Mouse (Mus musculus): ENCODE results near the gene Kansl1l. TPM values are rescaled to one million over a fixed set of nuclear protein-coding genes. Genes with fewer than 3 reads are reported as not detected.
A peak's percentile ranks its signal among the peaks of the same experiment; 100 is the strongest.
"Not testable (repeated sequence)": the region's sequence is repeated elsewhere in the genome, so short reads cannot be mapped to it uniquely, and the experiment has no call there.

Kansl1l gene
- polyA plus RNA-seq, 1 experiment: 5.0 TPM

DNA sequence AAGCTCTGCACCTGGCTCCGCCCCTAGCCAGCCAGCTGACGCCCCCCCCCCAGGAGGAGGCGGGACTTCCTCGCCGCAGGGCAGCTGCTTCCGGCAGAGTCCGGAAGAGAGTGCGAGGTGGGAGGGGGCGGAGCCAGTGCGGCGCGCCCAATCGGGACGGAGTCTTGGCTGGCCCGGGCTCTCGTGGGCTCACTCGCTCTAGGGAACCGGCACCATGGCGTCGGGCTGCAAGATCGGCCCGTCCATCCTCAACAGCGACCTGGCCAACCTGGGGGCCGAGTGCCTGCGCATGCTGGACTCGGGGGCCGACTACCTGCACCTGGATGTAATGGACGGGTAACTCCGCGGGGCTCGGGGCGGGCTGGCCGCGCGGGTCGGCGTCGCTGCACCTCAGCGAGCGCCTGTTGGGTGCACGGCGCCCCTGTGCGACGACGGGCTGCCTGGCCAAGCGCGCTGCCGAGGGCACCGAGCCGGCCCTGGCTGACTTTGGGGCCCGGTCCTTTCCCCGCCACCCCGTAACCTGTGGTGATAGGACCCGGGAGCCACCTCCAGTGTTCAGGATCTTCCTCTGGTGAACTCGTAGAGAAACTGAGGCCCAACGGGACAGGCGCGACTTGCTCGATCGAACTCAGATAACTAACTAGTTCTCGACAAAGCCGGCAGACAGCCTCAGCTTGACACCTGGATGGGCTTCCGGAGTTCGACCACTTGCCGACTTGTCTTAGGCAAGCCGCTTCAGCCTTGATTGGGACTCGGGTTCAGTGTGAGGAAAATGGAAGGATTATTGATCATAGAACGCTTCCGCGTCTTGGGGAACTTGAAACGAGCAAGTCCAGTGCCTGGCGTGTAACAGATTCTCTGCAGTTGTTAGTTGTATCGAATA is 116.4 kb downstream of the Kansl1l start, which contains the start of gene Rpe:
Gene Rpe (plus strand): TSS at position 139 of the 883 bp plus-strand sequence.
- TF ChIP-seq POLR2A (IDR thresholded peaks at IDR 0.05; ENCODE audit: borderline replicate concordance, control insufficient read depth, low read depth, low read length) (peak; percentile 91), CTCF (IDR thresholded peaks at IDR 0.05; ENCODE audit: control insufficient read depth, insufficient read depth, low read length) (no peak)
- peak within 1 kb of the TSS; percentile 93 for H3K27ac ChIP-seq (ENCODE audit: control insufficient read depth, insufficient read depth, low read depth, low read length, poor library complexity)
- no peaks in the 10 kb centered on the region; the same call in 1 of the 2 replicates for H3K4me1 ChIP-seq (ENCODE audit: control insufficient read depth, insufficient read depth, low read length)
- under 1% methylated on average over 73 of the region's 73 CpGs for WGBS
- peak within 1 kb of the TSS; percentile 98 for H3K4me3 ChIP-seq (replicated peaks; ENCODE audit: control insufficient read depth, low read depth, low read length)

DNA sequence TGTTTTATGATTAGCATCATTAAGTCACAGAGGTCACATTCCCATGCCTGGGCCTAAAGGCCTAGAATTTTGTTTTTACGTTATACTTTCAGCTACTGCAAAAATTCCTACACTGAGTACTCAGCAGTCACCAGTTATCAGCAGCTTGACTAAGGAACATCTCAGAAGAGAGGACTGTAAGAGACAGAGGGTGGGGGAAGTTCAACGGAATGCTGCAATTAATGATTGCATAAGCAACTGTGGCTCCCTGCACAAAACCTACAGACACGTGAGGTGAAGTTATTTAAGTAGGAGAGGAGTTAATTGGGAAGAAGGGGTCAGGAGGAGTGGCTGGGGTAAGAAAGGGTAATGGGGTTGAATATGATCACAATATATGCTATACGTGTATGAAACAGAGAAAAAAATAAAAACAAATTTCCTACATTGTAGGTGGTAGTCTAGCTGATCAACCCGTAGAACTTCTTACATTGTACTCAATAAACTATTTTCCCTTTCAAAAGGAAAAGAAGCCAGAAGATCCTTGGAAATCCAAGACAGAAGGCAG is 117.1 kb downstream of the Kansl1l start:
- Histone ChIP-seq H3K4me3 (replicated peaks; ENCODE audit: control insufficient read depth, low read depth, low read length) (peak overlapping the region; percentile 29), H3K27ac (ENCODE audit: control insufficient read depth, insufficient read depth, low read depth, low read length, poor library complexity) (no peak overlapping the region), H3K4me1 (ENCODE audit: control insufficient read depth, insufficient read depth, low read length) (no peaks in the 10 kb centered on the region; the same call in 1 of the 2 replicates)
- TF ChIP-seq CTCF (IDR thresholded peaks at IDR 0.05; ENCODE audit: control insufficient read depth, insufficient read depth, low read length) (no peak), POLR2A (IDR thresholded peaks at IDR 0.05; ENCODE audit: borderline replicate concordance, control insufficient read depth, low read depth, low read length) (no peak)
- WGBS: 37% methylated on average over 5 of the region's 5 CpGs

DNA sequence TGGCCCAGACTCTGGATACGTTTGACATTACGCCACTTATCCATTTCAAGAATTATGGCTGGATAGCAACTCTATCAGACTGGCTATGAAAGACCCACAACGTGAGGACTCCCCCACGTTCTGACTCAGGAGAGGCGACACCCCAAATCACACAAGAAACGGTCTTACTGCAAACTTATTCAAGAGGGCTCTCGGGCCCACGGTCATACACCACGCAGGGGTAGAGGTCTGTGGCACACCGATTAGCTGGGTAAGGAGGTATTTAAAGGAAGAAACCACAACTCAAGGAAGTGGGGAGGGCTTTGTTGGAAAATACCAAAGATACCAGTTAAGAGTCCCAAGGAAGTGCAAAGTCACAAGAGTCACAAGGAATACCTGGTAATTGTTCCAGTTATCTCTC is 117.7 kb downstream of the Kansl1l start:
- WGBS: 69% methylated on average over 10 of the region's 10 CpGs
- not testable (repeated sequence) for H3K27ac ChIP-seq (ENCODE audit: control insufficient read depth, insufficient read depth, low read depth, low read length, poor library complexity)

DNA sequence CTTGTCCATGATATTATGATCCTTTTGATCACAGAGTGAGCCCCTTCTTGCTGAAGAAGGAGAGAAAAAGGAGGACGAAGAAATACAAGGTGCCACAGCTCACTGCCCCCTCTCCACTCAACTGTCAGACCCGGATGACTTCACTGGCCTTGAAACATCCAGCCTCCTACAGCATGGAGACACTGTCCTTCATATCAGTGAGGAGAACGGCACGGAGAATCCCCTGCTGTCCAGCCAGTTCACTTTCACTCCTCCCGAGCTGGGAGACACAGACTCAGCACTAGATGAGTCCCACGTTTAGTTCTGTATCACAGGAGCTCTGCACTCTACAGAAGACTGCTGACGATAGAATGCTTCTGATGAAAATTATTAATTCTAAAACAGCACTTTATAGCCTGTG is 122.1 kb downstream of the Kansl1l start:
- TF ChIP-seq POLR2A (IDR thresholded peaks at IDR 0.05; ENCODE audit: borderline replicate concordance, control insufficient read depth, low read depth, low read length): no peak
- TF ChIP-seq CTCF (IDR thresholded peaks at IDR 0.05; ENCODE audit: control insufficient read depth, insufficient read depth, low read length): no peak
- Histone ChIP-seq H3K27ac (ENCODE audit: control insufficient read depth, insufficient read depth, low read depth, low read length, poor library complexity) (no peak overlapping the region), H3K4me1 (ENCODE audit: control insufficient read depth, insufficient read depth, low read length) (no peaks in the 10 kb centered on the region; the same call in 1 of the 2 replicates), H3K4me3 (replicated peaks; ENCODE audit: control insufficient read depth, low read depth, low read length) (no peak overlapping the region)
- 79% methylated on average over 7 of the region's 7 CpGs for WGBS

More for the DNA sequence above, 117.7 kb downstream of the Kansl1l start:
- not testable (repeated sequence) for H3K4me1 ChIP-seq (ENCODE audit: control insufficient read depth, insufficient read depth, low read length); H3K4me3 ChIP-seq (replicated peaks; ENCODE audit: control insufficient read depth, low read depth, low read length)

- no peak overlapping the region for H3K27ac ChIP-seq (ENCODE audit: control insufficient read depth, insufficient read depth, low read depth, low read length, poor library complexity)
- 9% methylated on average over 5 of the region's 5 CpGs for WGBS
- H3K4me3 ChIP-seq (replicated peaks; ENCODE audit: control insufficient read depth, low read depth, low read length): no peak overlapping the region
- H3K4me1 ChIP-seq (ENCODE audit: control insufficient read depth, insufficient read depth, low read length): no peaks in the 10 kb centered on the region; the same call in 1 of the 2 replicates
- no peak for TF ChIP-seq POLR2A (IDR thresholded peaks at IDR 0.05; ENCODE audit: borderline replicate concordance, control insufficient read depth, low read depth, low read length)
Observed at GRCm38 (mm10) chr1:66694266-66694665, 123.1 kb downstream of the Kansl1l start.

GRCm38 (mm10) chr1:66692780-66693392 is 124.5 kb downstream of the Kansl1l start:
- H3K4me3 ChIP-seq (replicated peaks; ENCODE audit: control insufficient read depth, low read depth, low read length): no peak overlapping the region
- H3K27ac ChIP-seq (ENCODE audit: control insufficient read depth, insufficient read depth, low read depth, low read length, poor library complexity): no peak overlapping the region
- H3K4me1 ChIP-seq (ENCODE audit: control insufficient read depth, insufficient read depth, low read length): no peaks in the 10 kb centered on the region; the same call in 1 of the 2 replicates
- no peak for TF ChIP-seq CTCF (IDR thresholded peaks at IDR 0.05; ENCODE audit: control insufficient read depth, insufficient read depth, low read length)
- TF ChIP-seq POLR2A (IDR thresholded peaks at IDR 0.05; ENCODE audit: borderline replicate concordance, control insufficient read depth, low read depth, low read length): no peak
- 78% methylated on average over 8 of the region's 8 CpGs for WGBS

GRCm38 (mm10) chr1:66692308-66692707 is 125.1 kb downstream of the Kansl1l start:
- 79% methylated on average over 1 of the region's 1 CpGs for WGBS
- no peaks in the 10 kb centered on the region; the same call in 1 of the 2 replicates for H3K4me1 ChIP-seq (ENCODE audit: control insufficient read depth, insufficient read depth, low read length)
- no peak overlapping the region for H3K27ac ChIP-seq (ENCODE audit: control insufficient read depth, insufficient read depth, low read depth, low read length, poor library complexity)
- TF ChIP-seq CTCF (IDR thresholded peaks at IDR 0.05; ENCODE audit: control insufficient read depth, insufficient read depth, low read length): no peak
- no peak for TF ChIP-seq POLR2A (IDR thresholded peaks at IDR 0.05; ENCODE audit: borderline replicate concordance, control insufficient read depth, low read depth, low read length)
- H3K4me3 ChIP-seq (replicated peaks; ENCODE audit: control insufficient read depth, low read depth, low read length): no peak overlapping the region

DNA sequence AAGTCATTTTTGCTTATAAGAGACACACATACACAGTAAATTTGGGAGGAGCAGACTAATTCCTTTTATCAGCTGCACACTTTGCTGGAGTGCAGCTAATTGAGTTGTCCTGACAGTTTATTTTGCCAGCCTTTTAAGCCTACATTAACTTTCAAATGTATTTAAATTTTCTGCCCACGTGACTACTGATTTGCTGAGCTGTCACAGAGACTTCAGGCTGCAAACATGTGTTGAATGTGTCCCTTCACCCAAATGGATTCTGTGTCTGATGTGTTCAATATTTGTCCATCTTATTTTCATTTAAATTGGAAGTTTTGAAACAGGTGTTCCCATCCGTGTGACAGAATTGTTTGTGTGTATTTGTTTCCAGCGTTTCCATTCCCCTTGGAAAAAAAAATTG is 125.6 kb downstream of the Kansl1l start:
- 76% methylated on average over 3 of the region's 3 CpGs for WGBS
- Histone ChIP-seq H3K4me1 (ENCODE audit: control insufficient read depth, insufficient read depth, low read length) (no peaks in the 10 kb centered on the region; the same call in 1 of the 2 replicates), H3K4me3 (replicated peaks; ENCODE audit: control insufficient read depth, low read depth, low read length) (no peak overlapping the region), H3K27ac (ENCODE audit: control insufficient read depth, insufficient read depth, low read depth, low read length, poor library complexity) (no peak overlapping the region)
- no peak for TF ChIP-seq CTCF (IDR thresholded peaks at IDR 0.05; ENCODE audit: control insufficient read depth, insufficient read depth, low read length)
- no peak for TF ChIP-seq POLR2A (IDR thresholded peaks at IDR 0.05; ENCODE audit: borderline replicate concordance, control insufficient read depth, low read depth, low read length)
